Mouse (Mus musculus) forebrain, embryonic 12.5 days (tissue): ENCODE results near the gene Ctcf. TPM values are rescaled to one million over a fixed set of nuclear protein-coding genes. Genes with fewer than 3 reads are reported as not detected.
"Not testable (repeated sequence)": the region's sequence is repeated elsewhere in the genome, so short reads cannot be mapped to it uniquely, and the experiment has no call there.

ENCODE experiments used
- ATAC-seq: fragments of 200-750 bp; cut with Nextera tagmentation; 2 replicates; pipeline ENCODE4 v1.8.0; 2017; ENCODE audit warnings: moderate TSS enrichment; ENCODE audit not compliant: low FRiP score
- H3K27ac ChIP-seq: fragments of 300-500 bp; sonication (generic); 2 replicates; pipeline ENCODE4 v1.5.1; 2016; ENCODE audit warnings: mild to moderate bottlenecking
- H3K27me3 ChIP-seq: fragments of 300-500 bp; sonication (generic); 2 replicates; pipeline ENCODE4 v1.6.1; 2016; ENCODE audit warnings: mild to moderate bottlenecking
- H3K36me3 ChIP-seq: fragments of 300-500 bp; sonication (generic); replicated peaks from 2 replicates; pipeline ENCODE4 v1.6.1; 2016; ENCODE audit warnings: mild to moderate bottlenecking
- H3K4me1 ChIP-seq: fragments of 300-500 bp; sonication (generic); 2 replicates; pipeline ENCODE4 v1.6.1; 2016
- H3K4me2 ChIP-seq: fragments of 300-500 bp; sonication (generic); 2 replicates; pipeline ENCODE4 v1.6.1; 2016; ENCODE audit warnings: mild to moderate bottlenecking, moderate library complexity
- H3K4me3 ChIP-seq: fragments of 300-500 bp; sonication (generic); replicated peaks from 2 replicates; pipeline ENCODE4 v1.5.1; 2016; ENCODE audit warnings: mild to moderate bottlenecking
- H3K9ac ChIP-seq: fragments of 300-500 bp; sonication (generic); 2 replicates; pipeline ENCODE4 v1.6.1; 2016; ENCODE audit warnings: mild to moderate bottlenecking
- H3K9me3 ChIP-seq: fragments of 300-500 bp; sonication (generic); 2 replicates; pipeline ENCODE4 v1.6.1; 2016
- whole genome bisulfite sequencing: fragments of 180-500 bp; shearing (Covaris S2); methylation state at CpG from one replicate; pipeline ENCODE4 v1.1.7; 2016; 5-methylcytosine and 5-hydroxymethylcytosine counted together
- polyA plus RNA-seq: library from polyadenylated mRNA; unstranded; fragments of >200 nt; fragmentation: Nextera tagmentation; extraction: Ambion mirVana; gene quantifications from 2 replicates; pipeline ENCODE4 v1.2.1, GENCODE M21; 2016

Ctcf gene
- 163 and 165 TPM in 2 replicates for polyA plus RNA-seq

DNA sequence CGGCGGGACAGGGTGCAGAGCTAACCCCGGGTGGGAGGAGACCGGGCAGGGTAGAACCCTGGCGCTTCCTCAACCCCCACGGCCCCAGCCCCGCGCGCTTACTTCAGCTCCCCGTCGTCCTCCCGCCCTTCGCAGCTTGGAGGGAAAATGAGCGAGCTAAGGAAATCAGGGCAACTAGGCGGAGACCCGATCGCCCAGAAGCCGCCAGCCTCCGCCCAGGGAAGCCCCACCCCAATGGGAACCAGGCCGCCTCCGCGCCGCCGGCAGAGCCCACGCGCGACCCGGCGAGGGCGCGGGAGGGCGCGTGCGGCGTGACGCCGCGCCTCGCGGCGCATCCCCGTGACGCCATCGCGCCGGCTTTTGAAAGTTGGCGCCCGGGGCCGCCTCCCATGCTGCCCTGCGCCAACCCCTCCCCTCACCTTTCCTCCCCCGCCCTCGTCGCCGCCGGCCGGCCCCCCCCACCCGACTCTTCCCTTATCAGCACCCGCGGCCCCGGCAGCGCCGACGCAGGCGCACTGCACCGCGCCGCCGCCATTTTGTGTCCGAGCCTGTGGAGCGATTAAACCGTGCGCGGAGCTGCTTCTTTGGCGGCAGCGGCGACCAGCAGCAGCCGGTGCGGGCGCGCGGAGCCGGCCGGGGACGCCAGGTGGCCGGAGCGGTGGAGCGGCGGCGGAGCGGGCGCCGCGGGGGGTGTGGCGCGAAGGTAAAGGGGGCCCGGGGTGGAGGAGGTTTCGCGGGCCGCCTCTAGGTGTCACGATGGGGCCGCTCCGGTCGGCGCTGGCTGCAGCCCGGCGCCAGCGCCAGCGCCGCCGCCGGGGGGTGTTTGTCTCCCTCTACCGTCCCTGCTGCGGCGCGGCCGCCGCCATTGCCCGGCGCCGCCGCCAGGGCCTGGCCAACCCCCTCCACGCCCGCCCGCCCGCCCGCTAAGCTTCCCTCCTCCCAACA is at the start of gene Ctcf:
Gene Ctcf (plus strand): TSS at position 551 of the 945 bp plus-strand sequence.
- Histone ChIP-seq H3K4me2 (peak within 1 kb of the TSS; percentile 88), H3K4me1 (peaks cover 25% of the 10 kb centered on the region), H3K9ac (peak within 1 kb of the TSS; percentile 98), H3K4me3 (peak within 1 kb of the TSS; percentile 90), H3K9me3 (no peaks in the 10 kb centered on the region), H3K27me3 (no peaks in the 10 kb centered on the region), H3K36me3 (0 out of 2 replicates have a peak, but pooled peaks cover 3% of the 10 kb centered on the region), H3K27ac (peak within 1 kb of the TSS; percentile 100)
- peak; percentile 93 for ATAC-seq
- under 1% methylated on average over 103 of the region's 126 CpGs for WGBS

DNA sequence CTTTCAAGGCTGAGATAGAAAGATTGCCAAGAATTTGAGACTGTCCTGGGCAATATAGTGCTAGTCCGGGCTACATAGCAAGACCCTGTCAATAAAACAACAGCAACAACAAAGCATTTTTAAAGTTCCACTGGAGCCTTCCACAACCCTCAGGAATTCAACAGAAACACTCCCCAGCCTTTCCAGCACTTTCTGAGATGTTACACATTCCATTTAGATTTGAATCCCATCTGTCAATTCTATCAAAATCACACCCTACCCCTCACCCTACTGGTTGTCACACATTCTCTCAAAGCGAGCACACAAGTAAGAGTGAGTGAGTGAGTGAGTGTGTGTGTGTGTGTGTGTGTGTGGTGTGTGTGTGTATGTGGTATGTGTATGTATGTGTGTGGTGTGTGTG is 43.9 kb upstream of the Ctcf start:
- Histone ChIP-seq H3K4me1 (peaks cover 11% of the 10 kb centered on the region), H3K36me3 (no peaks in the 10 kb centered on the region), H3K9ac (no peak overlapping the region), H3K27ac (no peak overlapping the region), H3K9me3 (no peaks in the 10 kb centered on the region), H3K4me3 (no peak overlapping the region), H3K4me2 (no peak overlapping the region), H3K27me3 (peaks cover 18% of the 10 kb centered on the region; the same call in 1 of the 2 replicates)
- ATAC-seq, result no peak
- 86% methylated on average over 2 of the region's 2 CpGs for WGBS

GRCm38 (mm10) chr8:105593859-105594258 is 42.5 kb upstream of the Ctcf start:
- H3K27ac ChIP-seq, result no peak overlapping the region
- H3K4me1 ChIP-seq, result peaks cover 11% of the 10 kb centered on the region
- H3K36me3 ChIP-seq, result no peaks in the 10 kb centered on the region
- H3K4me2 ChIP-seq, result no peak overlapping the region
- 30% methylated on average over 15 of the region's 15 CpGs for WGBS
- no peak overlapping the region for H3K4me3 ChIP-seq
- H3K27me3 ChIP-seq, result peaks cover 18% of the 10 kb centered on the region; the same call in 1 of the 2 replicates
- H3K9ac ChIP-seq, result no peak overlapping the region
- ATAC-seq, result no peak
- no peaks in the 10 kb centered on the region for H3K9me3 ChIP-seq

- Histone ChIP-seq H3K27ac (no peak overlapping the region), H3K9me3 (no peaks in the 10 kb centered on the region), H3K4me3 (no peak overlapping the region), H3K4me2 (no peak overlapping the region), H3K36me3 (no peaks in the 10 kb centered on the region), H3K4me1 (peaks cover 11% of the 10 kb centered on the region), H3K9ac (no peak overlapping the region), H3K27me3 (peaks cover 18% of the 10 kb centered on the region; the same call in 1 of the 2 replicates)
- WGBS, result 81% methylated on average over 18 of the region's 18 CpGs
- ATAC-seq, result no peak
Measured at GRCm38 (mm10) chr8:105594451-105595242, 41.7 kb upstream of the Ctcf start.

DNA sequence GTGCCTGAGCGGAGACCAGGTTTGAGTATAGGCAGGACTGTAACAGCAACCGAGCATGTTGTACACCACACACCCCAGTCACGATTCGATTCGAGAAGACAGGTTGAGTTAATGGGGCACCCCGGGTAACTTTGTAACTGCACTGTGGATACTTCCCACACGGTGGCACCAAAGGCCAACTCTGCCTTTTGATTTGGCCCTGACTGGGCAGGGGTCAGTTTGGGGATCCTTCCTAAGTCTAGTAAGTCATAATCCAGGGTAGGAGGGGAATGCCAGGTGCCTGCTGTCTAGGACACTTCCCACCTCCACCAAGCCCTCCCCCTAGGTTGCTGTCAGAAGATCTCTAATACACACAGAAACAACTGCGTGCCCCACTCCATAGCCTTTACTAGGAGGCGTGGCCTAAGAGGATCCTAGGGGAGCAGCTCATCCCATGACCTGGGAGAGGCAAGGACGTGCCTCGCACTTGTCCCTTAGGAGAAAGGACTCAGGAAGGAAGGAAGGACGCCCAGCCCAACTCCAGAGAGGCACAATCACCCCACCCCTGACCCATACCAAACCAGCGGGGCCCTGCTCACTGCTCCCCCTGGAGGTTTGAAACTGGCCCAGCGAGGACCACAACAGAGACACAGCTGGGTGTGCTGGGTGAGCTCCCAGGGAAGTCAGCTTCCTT is 39.9 kb upstream of the Ctcf start:
- Histone ChIP-seq H3K9ac (no peak overlapping the region), H3K4me3 (no peak overlapping the region), H3K4me2 (peak overlapping the region; percentile 23; the same call in 1 of the 2 replicates), H3K4me1 (peaks cover 11% of the 10 kb centered on the region), H3K9me3 (no peaks in the 10 kb centered on the region), H3K27me3 (peaks cover 18% of the 10 kb centered on the region; the same call in 1 of the 2 replicates), H3K36me3 (no peaks in the 10 kb centered on the region), H3K27ac (no peak overlapping the region)
- peak; percentile 44; the same call in 1 of the 2 replicates for ATAC-seq
- WGBS, result 3% methylated on average over 14 of the region's 14 CpGs

- H3K9ac ChIP-seq, result no peak overlapping the region
- H3K4me1 ChIP-seq, result peaks cover 9% of the 10 kb centered on the region
- ATAC-seq, result no peak
- H3K4me2 ChIP-seq, result no peak overlapping the region
- H3K27ac ChIP-seq, result no peak overlapping the region
- H3K36me3 ChIP-seq, result no peaks in the 10 kb centered on the region
- peaks cover 18% of the 10 kb centered on the region; the same call in 1 of the 2 replicates for H3K27me3 ChIP-seq
- no peaks in the 10 kb centered on the region for H3K9me3 ChIP-seq
- WGBS, result 85% methylated on average over 6 of the region's 6 CpGs
- H3K4me3 ChIP-seq, result no peak overlapping the region
Measured at GRCm38 (mm10) chr8:105598777-105599176, 37.6 kb upstream of the Ctcf start.

DNA sequence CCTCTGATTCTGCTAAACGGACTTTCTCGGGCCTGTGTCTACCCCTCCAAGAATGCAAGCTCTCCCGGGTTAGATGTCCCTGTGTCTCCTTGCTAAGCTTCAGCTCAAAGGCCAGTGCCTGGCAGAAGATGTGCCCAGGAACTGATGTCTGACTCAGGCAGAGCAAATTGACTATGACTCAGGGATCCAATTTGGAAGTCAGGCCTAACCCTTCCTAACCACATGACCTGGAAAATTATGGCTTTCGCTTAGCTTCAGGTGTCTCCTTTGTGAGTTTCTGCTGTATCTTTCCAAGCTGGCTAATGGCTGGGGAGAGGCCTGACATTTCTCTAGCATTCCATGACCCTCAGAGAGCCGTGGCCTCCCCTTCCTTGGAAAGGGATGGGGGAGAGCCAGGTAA is 35.1 kb upstream of the Ctcf start:
- H3K4me1 ChIP-seq, result peaks cover 20% of the 10 kb centered on the region
- H3K4me2 ChIP-seq, result no peak overlapping the region
- H3K27me3 ChIP-seq, result peaks cover 7% of the 10 kb centered on the region; the same call in 1 of the 2 replicates
- H3K9ac ChIP-seq, result no peak overlapping the region
- ATAC-seq, result no peak
- H3K27ac ChIP-seq, result no peak overlapping the region
- WGBS, result 76% methylated on average over 5 of the region's 5 CpGs
- no peaks in the 10 kb centered on the region for H3K36me3 ChIP-seq
- H3K9me3 ChIP-seq, result no peaks in the 10 kb centered on the region
- H3K4me3 ChIP-seq, result no peak overlapping the region

DNA sequence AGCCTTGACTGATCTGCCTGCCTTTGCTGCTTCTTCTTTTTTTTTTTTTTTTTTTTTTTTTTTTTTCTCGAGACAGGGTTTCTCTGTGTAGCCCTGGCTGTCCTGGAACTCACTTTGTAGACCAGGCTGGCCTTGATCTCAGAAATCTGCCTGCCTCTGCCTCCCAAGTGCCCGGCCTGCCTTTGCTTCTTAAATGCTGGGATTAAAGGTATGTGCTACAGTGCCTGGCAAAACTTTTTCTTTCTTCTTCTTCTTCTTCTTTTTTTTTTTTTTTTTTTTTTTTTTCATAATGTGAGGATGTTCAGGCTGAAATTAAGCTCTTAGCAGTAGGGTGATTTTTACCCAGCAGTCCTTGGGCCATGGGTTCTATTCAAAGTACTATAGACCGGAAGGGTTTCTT is 33.8 kb upstream of the Ctcf start:
- not testable (repeated sequence) for H3K9me3 ChIP-seq, ATAC-seq, H3K27me3 ChIP-seq, H3K4me2 ChIP-seq, H3K4me3 ChIP-seq, H3K27ac ChIP-seq, H3K9ac ChIP-seq, H3K36me3 ChIP-seq
- peaks cover 28% of the 10 kb centered on the region for H3K4me1 ChIP-seq
- WGBS, result 89% methylated on average over 3 of the region's 3 CpGs

- peak within 1 kb of the TSS; percentile 80 for H3K4me3 ChIP-seq
- peaks cover 7% of the 10 kb centered on the region; the same call in 1 of the 2 replicates for H3K27me3 ChIP-seq
- peak within 1 kb of the TSS; percentile 89 for H3K27ac ChIP-seq
- ATAC-seq, result peak; percentile 85
- peak within 1 kb of the TSS; percentile 90 for H3K9ac ChIP-seq
- no peaks in the 10 kb centered on the region for H3K36me3 ChIP-seq
- H3K4me2 ChIP-seq, result peak within 1 kb of the TSS; percentile 93
- peaks cover 32% of the 10 kb centered on the region for H3K4me1 ChIP-seq
- H3K9me3 ChIP-seq, result no peaks in the 10 kb centered on the region
- 0% methylated on average over 38 of the region's 42 CpGs for WGBS
Measured at GRCm38 (mm10) chr8:105604804-105605381, 31.5 kb upstream of the Ctcf start, which contains the start of gene Ripor1. Gene Ripor1 (plus strand): TSS chr8:105605255.

DNA sequence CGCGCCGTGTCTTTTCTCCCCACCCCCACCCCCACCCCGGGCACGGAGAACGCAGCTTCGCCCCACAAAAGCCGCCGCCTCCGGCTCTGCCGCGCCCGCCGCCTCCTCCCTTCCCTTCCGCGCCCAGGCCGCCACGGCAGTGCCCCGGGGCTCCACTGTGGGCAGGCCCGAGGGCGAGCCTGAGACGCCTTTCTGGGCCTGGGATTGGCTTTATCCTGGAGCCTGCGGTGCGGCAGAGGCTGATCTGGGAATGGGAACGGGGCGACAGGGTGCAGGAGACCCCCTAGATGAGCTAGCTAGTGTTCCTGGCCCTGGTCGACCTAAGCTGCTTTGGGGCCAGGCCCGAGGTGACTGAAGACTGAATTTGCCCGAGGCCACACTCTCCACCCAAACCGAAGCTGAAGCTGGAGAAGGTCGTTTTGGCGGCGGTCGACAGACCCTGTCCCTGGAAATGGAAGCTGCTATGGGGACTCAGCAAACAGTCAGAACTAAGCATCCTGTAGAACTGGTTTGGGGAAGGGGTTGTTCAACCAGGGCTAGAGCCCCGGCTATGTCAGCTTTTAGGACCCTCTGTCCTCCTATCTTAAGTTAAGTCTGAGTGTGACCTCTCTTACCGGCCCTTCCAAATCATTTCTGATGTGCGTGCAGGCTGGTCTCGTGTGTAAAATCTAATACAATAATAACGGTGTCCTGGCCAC is 30.7 kb upstream of the Ctcf start:
- peak overlapping the region; percentile 89 for H3K27ac ChIP-seq
- H3K27me3 ChIP-seq, result peaks cover 7% of the 10 kb centered on the region; the same call in 1 of the 2 replicates
- WGBS, result 1% methylated on average over 36 of the region's 39 CpGs
- peak overlapping the region; percentile 90 for H3K9ac ChIP-seq
- H3K36me3 ChIP-seq, result no peaks in the 10 kb centered on the region
- ATAC-seq, result peak; percentile 42
- H3K4me3 ChIP-seq, result peak overlapping the region; percentile 80
- no peaks in the 10 kb centered on the region for H3K9me3 ChIP-seq
- peak overlapping the region; percentile 93 for H3K4me2 ChIP-seq
- H3K4me1 ChIP-seq, result peaks cover 32% of the 10 kb centered on the region
